Mouse (Mus musculus): Measurements from ENCODE around the gene Scn11a. TPM values are rescaled to one million over a fixed set of nuclear protein-coding genes. Genes with fewer than 3 reads are reported as not detected.

Gene Scn11a
- total RNA-seq (2021): not detected

DNA sequence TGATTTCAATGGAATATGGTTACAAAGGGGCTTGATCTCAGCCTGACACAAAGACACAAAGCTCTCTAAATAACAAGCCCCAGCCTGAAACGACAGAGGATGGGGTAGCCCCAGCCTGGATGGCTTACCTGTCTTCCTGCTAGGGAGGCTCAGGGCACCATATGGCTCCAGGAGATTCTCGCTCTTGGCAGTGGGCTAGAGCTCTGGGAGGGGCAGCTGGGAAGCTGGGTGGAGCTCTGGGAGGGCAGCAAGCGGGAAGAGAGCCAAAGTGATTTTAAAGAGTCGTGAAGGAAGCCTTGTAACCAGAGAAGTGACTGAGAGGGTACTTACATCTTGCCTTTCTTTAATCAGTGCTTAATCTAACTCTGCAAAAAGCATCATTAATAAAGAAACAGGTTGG, at the start of gene Scn11a:
Gene Scn11a, minus strand, starts transcription at position 160 of the 400 bp plus-strand sequence.
- DNase-seq (ENCODE audit: extremely low spot score in 1 of 2, low spot score in 1 of 2): no peak

DNA sequence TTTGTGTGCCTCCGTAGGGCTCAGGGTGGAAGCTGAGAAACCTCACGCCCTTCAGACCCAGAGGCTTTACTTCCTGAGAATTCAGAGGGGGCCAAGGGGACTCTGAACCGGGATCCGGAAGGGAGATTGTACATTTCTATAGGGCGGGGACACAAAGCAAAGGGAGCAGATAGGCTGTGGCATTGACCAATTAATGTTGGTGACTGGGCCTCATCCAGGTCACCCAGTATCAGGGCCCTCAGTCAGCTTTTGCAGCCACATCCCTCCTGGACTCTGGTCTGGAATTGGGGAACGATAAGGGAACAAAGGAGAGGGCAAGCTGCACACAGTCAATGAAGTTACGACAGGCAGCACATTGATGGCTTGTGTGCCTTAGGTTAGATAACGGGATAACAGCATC, 28.9 kb upstream of the Scn11a start:
- DNase-seq (ENCODE audit: extremely low spot score in 1 of 2, low spot score in 1 of 2): no peak

DNA sequence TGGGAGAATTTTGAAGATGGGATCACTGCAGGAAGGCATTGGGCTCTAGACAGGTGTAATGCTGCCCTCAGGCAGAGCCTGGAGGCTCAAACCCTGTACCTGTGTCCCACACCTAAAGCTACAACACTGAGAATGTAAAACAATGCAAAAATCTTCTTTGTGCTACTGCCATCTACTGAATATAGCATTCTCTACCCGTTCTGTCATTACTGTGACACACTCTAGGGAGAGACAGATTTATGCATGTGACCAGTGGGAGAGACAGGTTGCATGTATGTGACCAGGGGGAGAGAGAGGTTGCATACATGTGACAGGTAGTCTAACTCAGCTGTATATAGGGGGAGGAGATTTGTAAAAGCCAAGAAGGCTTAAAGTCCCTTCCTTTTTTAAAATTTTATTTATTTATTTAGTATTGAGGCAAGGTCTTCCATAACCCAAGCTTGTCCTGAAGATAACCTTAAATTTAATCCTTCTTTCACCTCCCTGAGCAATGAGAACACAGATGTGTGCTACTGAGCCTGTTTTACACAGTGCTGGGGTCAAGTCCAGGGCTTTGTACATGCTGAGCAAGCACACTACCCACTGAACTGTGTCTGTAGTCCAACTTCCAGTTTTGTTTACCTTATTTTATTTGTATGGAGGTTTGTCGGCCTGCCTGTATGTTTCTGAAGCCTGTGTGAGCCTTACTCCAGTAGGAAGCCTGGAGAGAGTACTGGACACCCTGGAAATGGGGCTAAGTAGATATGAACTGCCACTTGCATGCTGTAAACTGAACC, 28.0 kb upstream of the Scn11a start:
- no peak for DNase-seq (ENCODE audit: extremely low spot score in 1 of 2, low spot score in 1 of 2)

DNA sequence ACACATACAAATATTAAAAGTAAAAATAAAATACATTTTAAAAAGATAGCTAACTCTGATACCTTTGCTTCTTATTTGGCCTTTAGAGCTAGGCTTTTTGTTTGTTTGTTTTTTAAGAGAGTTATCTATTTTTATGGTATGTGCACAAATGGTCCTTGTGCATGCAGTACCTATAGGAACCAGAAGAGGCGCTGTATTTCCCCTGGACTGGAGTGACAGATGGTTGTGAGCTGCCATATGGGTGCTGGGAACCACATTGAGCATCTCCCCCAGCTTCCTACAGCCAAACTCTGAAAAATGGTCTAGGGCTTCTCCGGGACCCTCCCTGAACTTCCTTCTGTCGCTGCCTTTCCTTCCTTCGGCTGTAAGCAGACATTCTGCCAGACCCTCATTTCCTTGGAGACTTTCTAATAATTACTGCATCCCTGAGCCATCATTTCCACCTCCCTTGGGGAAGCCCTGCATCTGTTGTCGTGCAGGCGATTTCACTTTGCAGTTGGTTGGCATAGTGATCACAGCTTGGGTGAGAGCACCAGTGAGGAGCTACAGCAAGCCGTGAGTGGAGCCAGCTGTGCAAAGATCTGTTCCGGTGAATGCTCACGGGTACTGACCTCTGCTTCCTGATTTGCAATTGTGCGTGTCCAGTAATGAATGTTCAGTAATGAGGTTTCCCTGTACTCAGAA, 27.2 kb upstream of the Scn11a start:
- DNase-seq (ENCODE audit: extremely low spot score in 1 of 2, low spot score in 1 of 2): no peak

DNA sequence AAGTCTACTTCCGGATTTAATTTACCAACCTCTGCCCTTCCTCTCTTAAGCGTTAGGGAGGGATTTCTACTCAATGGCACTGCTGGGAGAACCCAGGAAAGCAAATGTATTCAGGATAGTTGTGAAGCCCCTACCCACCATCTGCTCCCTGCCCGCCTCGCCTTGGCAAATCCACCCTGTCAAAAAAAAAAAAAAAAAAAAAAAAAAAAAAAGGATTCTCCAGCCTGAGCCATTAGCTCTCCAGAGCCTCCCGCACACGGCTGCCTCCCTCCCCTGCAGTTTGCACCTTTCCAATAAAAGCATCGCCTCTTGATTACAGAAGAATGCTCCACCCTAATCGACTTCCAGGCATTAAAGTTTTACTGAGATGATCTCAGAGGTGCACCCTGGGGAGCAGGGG, 24.0 kb upstream of the Scn11a start:
- DNase-seq (ENCODE audit: extremely low spot score in 1 of 2, low spot score in 1 of 2): no peak

DNA sequence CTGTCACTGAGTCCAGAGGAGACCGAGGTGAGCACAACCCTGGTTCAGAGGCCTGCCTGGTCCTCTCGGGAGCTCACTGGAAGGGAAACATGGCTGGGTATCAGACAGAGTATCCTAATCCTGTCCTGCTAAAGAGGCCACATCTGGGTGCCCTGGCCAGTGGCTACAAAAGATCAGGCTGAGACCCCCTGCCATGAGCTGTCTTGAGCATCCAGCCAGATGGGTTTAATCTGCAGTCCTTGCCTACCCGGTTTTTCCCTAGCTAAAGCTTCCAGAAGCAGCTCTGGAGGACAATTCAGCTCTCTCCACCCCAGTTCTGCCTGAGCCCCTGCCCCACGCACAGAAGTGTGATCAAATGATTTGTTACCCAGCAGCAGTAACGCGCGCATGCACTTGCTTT, 23.4 kb upstream of the Scn11a start:
- DNase-seq (ENCODE audit: extremely low spot score in 1 of 2, low spot score in 1 of 2): no peak

DNA sequence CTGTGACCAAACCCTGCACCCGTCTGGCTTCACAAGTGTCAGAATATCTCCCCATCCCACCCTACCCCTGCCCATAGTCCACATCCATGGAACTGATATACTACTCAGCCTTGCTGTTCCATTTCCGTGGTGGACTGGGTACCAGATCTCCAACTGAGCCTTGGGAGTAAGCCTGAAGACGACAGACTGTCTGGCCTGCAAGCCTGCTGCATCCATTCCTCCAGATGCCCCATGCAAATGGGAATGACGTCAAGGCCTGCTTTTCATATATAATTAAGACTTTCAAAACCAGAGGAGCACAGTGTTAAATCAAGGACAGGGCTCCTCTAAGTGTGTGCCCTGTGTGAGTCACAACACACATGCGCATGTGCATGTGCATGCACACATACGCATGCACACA, 21.9 kb upstream of the Scn11a start:
- no peak for DNase-seq (ENCODE audit: extremely low spot score in 1 of 2, low spot score in 1 of 2)

DNA sequence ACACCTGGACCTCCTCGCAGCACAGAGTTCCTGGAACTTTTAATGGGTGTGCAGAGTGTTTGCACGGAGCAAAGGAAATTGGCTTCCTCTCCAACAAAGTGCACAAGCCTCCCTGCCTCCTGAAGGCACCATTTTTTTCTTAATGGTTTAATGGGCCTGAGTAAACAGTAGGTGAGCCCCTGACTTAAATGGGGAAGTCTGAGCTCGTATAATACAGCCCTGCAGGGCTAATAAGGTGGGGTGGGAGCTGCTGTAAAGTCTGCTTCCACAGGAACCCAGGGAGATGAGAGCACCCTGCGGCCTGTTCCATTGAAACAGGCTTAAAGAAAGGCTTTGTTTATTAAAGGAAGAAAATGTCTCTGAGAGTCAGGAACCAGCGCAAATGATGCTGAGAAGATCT, 19.5 kb upstream of the Scn11a start:
- DNase-seq (ENCODE audit: extremely low spot score in 1 of 2, low spot score in 1 of 2): no peak

DNA sequence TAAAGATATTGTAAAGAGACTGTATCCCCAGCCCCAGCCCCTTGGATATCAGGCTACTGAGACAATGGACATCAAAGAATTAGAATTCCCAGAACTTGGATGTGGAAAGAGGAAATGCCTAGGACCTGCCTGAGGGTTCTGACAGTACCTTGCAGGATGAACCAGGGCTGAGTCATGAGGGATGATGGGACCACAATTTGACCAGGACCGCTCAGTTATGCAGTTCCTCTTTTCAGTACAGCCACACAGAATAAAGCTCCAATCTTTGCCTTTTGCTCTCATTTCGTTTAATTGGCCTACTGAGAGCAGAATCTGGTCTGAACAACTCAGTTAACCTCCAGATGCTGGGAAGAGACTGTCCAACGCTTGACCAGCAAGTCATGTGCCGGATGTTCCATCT, 18.3 kb upstream of the Scn11a start:
- no peak for DNase-seq (ENCODE audit: extremely low spot score in 1 of 2, low spot score in 1 of 2)

DNA sequence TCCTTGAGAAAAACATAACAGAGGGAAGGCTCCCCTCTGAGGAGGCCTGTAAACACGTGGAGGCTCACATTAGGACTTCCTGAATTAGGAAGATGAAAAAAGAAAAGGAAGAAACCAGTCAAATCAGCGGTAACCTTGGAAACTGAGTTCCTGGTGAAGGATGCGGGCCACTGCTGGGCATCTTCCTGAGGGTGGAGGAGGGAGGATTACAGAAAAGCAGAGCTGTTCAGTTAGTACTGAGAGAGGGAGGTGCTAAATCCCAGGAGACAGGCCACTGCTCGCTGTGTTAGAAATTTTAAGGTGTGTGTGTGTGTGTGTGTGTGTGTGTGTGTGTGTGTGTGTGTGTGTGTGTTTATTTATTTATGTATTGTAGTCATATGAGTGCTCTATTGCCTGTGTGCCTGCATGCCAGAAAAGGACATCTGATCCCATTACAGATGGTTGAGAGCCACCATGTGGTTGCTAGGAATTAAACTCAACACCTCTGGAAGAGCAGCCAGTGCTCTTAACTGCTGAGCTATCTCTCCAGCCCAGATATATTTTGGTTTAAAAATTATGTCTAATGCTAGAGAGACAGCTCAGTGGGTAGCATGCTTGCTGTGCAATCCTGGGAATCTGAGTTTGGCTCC, 17.4 kb upstream of the Scn11a start:
- DNase-seq (ENCODE audit: extremely low spot score in 1 of 2, low spot score in 1 of 2): no peak

DNA sequence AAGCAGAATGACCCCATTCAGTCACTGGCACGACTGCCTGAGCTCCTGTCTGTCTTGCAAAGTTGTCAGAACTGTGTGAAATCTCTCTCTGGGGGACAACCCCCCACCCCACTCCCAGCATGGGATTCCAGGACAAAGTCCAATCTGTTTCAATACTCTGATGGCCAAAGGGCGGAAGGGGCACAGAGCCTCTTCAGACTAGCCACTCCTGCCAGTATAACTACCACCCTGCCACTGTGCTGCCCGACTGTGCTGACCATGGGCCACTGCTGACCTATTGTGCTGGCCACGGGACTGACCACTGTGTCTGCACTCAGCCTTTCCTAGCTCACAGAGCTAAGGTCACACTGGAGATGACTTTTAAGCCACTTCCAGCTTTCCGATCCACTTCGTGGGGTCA, 16.8 kb upstream of the Scn11a start:
- DNase-seq (ENCODE audit: extremely low spot score in 1 of 2, low spot score in 1 of 2): no peak

DNA sequence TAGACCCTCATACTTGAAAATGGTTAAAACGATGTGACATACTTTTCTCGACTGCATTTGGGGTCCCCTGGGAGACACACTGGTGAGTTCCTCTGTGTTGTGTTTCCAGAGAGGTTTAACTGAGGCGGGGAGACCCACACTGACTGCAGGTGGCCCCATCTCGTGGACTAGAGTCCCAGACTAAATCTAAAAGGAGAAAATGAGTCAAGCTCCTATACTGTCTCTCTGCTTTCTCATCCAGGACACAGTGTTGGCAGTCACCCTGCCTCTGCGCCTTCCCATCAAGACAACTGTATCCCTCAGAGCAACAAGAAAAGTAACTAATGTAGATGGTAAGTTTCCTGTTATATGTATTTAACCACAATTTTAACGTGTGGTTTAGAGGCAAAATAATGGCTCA, 15.9 kb upstream of the Scn11a start:
- no peak for DNase-seq (ENCODE audit: extremely low spot score in 1 of 2, low spot score in 1 of 2)

DNA sequence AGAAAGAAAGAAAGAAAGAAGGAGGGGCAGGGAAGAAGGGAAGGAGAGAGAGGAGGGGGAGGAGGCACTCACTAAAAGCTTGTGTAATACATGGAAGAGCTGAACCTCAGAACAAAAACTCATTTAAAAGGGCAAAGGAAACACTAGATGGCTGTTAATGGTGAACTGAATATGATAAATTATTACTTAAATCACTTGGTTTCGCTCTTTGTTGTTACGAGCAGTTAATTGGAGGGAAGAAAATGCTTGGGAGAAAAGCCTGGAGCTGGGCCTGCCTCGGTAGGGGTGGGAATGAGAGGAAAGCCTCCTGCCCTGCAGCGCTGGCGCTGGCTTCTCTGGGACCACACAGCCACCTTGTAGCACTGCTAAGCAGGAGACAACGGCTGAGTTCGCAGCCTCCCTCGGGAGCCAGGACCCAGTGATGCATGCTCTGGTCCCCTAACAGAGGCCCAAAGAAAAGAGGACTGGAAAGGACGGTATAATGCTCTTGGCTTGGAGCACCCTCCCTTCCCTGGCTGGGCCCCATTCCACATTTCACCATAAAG, 10.4 kb upstream of the Scn11a start:
- no peak for DNase-seq (ENCODE audit: extremely low spot score in 1 of 2, low spot score in 1 of 2)

DNA sequence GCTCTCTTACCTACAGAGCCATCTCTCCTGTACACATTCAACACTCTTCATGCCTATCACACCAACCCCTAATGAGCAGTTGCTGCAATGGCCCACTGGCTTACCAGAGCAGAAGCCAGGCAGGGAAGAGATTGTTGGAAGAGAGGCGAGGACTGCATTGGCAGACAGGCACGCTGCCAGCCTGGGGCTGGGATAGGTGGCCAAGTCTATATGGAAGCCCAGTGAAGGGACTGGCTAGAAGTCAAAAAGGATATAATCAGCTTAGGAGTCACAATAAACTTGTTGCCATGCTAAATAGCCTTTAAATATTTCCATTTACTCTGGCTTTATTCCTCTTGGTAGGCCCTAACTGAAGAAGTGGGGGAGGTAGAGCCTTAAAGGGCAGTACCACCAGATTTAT, 5.7 kb upstream of the Scn11a start:
- no peak for DNase-seq (ENCODE audit: extremely low spot score in 1 of 2, low spot score in 1 of 2)

DNA sequence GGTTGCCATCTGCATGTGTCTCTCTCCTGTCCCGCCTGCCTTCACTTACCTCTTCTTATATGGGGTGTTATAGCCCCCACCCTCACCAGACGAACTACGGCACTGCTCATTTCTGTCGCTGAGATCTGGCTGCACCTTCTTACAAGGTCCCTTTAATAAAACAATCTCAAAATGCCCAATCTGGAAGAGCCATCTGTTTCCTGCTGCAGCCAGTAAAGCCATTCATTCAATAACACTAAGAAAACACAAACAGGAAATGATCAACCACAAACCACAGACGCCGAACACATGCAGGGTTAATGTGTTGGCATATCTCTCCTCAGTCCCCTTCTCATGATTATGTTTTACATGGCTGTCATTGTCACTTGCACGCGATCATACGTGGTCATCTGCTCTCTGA, 1.5 kb downstream of the Scn11a start:
- no peak for DNase-seq (ENCODE audit: extremely low spot score in 1 of 2, low spot score in 1 of 2)

DNA sequence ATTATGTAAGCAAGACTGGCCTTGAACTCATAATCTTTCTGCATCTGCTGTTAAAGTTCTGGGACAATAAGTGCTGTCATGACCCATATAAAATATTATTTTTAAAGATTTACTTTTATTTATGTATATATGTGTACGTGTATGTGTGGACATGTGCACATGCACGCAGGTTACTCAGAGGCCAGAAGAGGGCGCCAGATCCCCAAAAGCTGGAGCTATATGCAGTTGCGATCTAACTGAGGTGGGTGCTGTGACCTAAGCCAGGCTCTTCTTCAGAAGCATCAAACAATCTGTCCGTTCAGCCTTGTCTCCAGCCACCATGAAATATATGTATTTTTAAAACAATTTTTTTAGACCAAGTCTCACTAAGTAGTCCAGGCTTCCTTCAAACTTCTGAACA, 11.6 kb downstream of the Scn11a start:
- no peak for DNase-seq (ENCODE audit: extremely low spot score in 1 of 2, low spot score in 1 of 2)

DNA sequence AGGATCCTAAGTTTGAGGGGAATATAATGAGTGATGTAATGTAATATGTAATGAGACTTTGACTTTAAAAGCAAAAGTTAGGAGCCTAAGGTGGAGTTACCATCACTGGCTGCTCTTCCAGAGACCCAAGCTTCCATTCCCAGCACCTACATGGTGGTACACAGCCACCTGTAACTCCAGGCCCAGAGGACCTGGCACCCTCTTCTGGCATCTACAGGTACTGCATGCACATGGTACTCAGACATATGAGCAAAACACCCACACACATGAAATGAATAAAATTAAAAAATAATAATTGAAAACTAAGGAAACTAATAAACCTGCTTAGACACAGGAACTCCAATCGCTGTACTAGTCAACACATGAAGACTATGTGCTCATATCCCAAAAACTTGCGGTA, 18.8 kb downstream of the Scn11a start:
- no peak for DNase-seq (ENCODE audit: extremely low spot score in 1 of 2, low spot score in 1 of 2)

DNA sequence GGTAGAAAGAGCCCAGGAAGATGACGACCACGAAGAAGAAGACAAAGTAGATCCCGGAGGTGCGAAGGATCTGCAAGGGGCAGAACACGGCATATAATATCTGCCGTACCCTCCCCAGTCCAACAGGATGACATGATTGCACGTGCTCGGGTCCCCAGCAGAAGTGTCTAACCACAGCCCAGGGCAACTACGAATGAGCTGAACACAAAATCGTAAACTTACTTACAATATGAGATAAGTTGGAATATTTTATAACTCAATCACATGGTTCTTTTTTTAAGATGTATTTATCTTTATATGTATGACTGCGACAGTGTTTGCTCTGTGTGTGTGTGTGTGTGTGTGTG, 20.8 kb downstream of the Scn11a start:
- no peak for DNase-seq (ENCODE audit: extremely low spot score in 1 of 2, low spot score in 1 of 2)

DNA sequence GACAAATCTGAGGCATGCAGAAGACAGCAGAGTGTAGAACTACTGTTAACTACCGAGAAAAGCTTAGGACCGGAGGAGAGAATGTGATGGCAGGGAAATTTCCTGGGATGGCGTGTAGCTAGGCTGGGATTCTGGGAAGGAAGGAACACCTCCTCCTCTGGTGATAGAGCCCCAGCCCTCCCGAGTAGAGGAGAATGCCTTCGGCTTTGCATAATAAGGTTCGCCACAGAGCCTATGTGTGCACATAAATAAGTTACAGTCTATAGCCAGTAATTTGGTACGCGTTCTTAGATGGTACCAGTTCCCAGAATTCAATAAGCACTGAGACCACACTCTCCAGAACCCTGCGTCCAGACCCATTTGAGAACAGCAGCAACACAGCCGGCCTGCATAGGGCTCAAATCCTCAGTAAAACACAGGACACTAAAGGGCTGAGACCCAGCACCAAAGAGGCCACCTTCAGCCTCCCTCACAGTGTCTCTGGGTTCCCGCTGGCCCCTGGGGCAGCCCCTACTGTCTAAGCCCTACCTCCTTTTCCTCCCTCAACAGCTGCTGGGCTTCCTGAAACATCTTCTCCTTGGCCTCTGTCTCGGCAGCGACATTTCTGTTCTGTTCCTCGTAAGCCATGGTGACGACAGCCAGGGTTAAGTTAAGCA, 21.3 kb downstream of the Scn11a start:
- DNase-seq (ENCODE audit: extremely low spot score in 1 of 2, low spot score in 1 of 2): no peak

DNA sequence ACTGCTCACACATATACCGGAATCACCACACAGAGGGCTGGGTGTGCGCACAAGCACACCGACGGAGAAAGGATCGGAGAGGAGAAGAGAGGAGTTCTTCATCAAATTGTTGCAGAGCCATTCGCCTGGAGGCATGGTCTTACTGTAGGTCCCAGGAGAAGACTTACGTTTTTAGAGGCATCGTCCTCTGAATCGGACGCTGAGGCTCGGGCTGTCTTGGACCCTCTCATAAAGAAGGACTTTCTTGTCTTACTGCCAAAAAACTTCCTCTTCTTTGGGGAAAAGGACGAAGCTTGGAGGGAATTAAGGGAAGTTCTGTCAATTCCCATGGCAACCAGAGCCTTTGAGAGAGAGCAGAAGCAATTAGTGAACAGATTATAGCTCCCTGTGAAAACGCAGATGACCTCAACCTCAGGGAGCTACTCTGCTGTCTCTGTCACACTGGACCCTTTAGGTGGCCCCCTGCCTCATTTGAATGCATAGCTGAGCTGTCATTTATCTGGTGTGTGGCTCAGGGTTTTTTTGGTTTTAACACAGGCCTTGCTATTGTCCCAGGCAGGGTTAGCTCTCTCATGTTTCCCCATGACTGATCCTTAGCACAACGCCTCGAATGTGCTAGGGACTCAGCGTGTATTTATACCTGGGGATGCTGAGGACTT, 22.0 kb downstream of the Scn11a start:
- no peak for DNase-seq (ENCODE audit: extremely low spot score in 1 of 2, low spot score in 1 of 2)

DNA sequence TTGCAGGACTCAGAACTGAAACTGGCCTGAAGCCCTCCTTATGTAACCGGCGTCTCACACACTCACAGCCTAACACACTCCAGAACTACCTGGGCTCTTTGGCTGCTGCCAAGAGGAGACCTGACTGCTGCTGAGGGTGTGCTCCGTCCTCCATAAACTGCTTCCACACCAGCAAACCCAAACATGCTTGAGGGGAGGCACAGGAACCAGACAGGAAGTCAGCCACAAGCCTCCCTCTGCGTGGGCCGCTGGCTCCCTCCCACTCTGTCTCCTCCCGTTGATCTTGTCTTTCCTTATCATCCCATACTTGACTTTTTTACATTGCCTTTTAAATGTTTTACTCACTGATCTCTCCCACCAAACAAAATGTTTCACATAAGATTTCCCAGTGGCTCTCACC, 23.8 kb downstream of the Scn11a start:
- DNase-seq (ENCODE audit: extremely low spot score in 1 of 2, low spot score in 1 of 2): no peak
